Mouse (Mus musculus) liver, embryonic 12.5 days (tissue): ENCODE results near the gene Pak7. TPM values are rescaled to one million over a fixed set of nuclear protein-coding genes. Genes with fewer than 3 reads are reported as not detected.

Experiments
- ATAC-seq: fragments of 200-750 bp; cut with Nextera tagmentation; 2 replicates; pipeline ENCODE4 v1.8.0; 2017; ENCODE audit warnings: moderate number of reproducible peaks, mild to moderate bottlenecking, moderate library complexity
- H3K27ac ChIP-seq: fragments of 300-500 bp; sonication (generic); 2 replicates; pipeline ENCODE4 v1.5.1; 2016; ENCODE audit warnings: mild to moderate bottlenecking
- H3K27me3 ChIP-seq: fragments of 300-500 bp; sonication (generic); replicated peaks from 2 replicates; pipeline ENCODE4 v1.6.1; 2016; ENCODE audit warnings: mild to moderate bottlenecking, moderate library complexity
- H3K36me3 ChIP-seq: fragments of 300-500 bp; sonication (generic); 2 replicates; pipeline ENCODE4 v1.6.1; 2016; ENCODE audit warnings: mild to moderate bottlenecking, moderate library complexity
- H3K4me1 ChIP-seq: fragments of 300-500 bp; sonication (generic); 2 replicates; pipeline ENCODE4 v1.6.1; 2016
- H3K4me2 ChIP-seq: fragments of 300-500 bp; sonication (generic); 2 replicates; pipeline ENCODE4 v1.6.1; 2016; ENCODE audit warnings: mild to moderate bottlenecking, moderate library complexity
- H3K4me3 ChIP-seq: fragments of 300-500 bp; sonication (generic); 2 replicates; pipeline ENCODE4 v1.5.1; 2016; ENCODE audit warnings: mild to moderate bottlenecking, moderate library complexity
- H3K9ac ChIP-seq: fragments of 300-500 bp; sonication (generic); 2 replicates; pipeline ENCODE4 v1.6.1; 2016; ENCODE audit warnings: mild to moderate bottlenecking, moderate library complexity
- H3K9me3 ChIP-seq: fragments of 300-500 bp; sonication (generic); replicated peaks from 2 replicates; pipeline ENCODE4 v1.6.1; 2016; ENCODE audit warnings: mild to moderate bottlenecking, moderate library complexity
- WGBS: fragments of 180-500 bp; shearing (Covaris S2); methylation state at CpG from one replicate; pipeline ENCODE4 v1.1.7; 2016; ENCODE audit not compliant: insufficient replicate concordance; 5-methylcytosine and 5-hydroxymethylcytosine counted together
- polyA plus RNA-seq: library from polyadenylated mRNA; unstranded; fragments of >200 nt; fragmentation: Nextera tagmentation; extraction: Ambion mirVana; gene quantifications from 2 replicates; pipeline ENCODE4 v1.2.1, GENCODE M21; 2016

Pak7 gene
- polyA plus RNA-seq, 1 experiment from 2014 or later: 0.13 TPM

DNA sequence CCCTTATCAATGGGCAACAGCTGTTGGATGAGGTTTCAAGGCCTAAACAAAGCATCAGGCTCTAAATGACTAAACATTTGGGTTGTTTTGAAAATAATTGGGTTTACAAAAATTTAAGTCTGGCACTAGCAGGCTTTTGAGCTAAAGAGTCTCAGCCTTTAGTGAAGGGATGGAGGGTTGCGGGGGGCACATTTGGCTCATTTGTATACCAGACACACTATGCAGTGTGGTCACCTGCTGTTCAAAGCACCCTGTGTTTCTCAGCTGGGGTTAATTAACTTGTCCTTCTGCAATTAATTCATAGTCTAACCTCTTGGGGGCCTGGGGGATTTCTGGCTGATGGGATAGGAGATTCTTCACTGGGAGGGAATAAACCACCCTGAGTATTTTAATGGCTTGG lies 323.4 kb downstream of the Pak7 start:
- no peak overlapping the region for H3K4me2 ChIP-seq
- H3K9me3 ChIP-seq: no peaks in the 10 kb centered on the region
- H3K4me1 ChIP-seq: no peaks in the 10 kb centered on the region
- 85% methylated on average over 1 of the region's 1 CpGs for WGBS
- H3K27me3 ChIP-seq: peaks cover 17% of the 10 kb centered on the region
- no peak overlapping the region for H3K9ac ChIP-seq
- ATAC-seq: no peak
- no peaks in the 10 kb centered on the region for H3K36me3 ChIP-seq
- no peak overlapping the region for H3K27ac ChIP-seq
- H3K4me3 ChIP-seq: no peak overlapping the region

DNA sequence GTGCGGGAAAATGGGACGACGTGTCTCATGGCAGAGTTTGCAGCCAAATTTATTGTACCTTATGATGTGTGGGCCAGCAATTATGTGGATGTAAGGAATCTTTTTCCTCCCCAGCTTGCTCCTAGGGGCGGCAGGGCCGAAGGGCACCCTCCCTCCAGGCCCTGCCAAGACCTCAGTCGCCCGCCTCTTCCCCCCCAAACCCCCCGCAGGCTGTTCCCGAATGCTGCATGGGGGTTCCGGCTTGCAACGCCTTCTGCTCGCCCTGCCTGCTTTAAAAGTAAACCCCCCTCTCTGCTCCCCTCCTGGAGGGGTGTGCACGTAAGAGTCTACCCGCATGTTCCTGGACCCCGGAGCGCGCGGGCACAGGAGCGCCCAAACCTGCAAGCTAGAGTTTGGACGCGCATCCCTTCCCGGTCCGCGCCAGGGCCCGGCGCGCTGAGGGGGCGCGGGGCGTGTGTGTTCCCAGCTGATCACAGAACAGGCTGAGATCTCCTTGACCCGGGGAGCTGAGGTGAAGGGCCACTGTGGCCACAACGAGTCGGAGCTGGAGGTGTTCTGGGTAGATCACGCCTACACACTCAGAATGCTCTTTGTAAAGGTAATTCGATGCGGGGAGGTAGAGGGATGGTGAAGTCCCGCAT lies 328.6 kb downstream of the Pak7 start:
- no peaks in the 10 kb centered on the region for H3K9me3 ChIP-seq
- H3K36me3 ChIP-seq: no peaks in the 10 kb centered on the region
- no peak overlapping the region for H3K27ac ChIP-seq
- no peaks in the 10 kb centered on the region; the same call in 1 of the 2 replicates for H3K4me1 ChIP-seq
- H3K9ac ChIP-seq: no peak overlapping the region
- peaks cover 39% of the 10 kb centered on the region for H3K27me3 ChIP-seq
- WGBS: 7% methylated on average over 37 of the region's 37 CpGs
- no peak overlapping the region for H3K4me3 ChIP-seq
- peak overlapping the region; percentile 10; the same call in 1 of the 2 replicates for H3K4me2 ChIP-seq
- no peak for ATAC-seq

DNA sequence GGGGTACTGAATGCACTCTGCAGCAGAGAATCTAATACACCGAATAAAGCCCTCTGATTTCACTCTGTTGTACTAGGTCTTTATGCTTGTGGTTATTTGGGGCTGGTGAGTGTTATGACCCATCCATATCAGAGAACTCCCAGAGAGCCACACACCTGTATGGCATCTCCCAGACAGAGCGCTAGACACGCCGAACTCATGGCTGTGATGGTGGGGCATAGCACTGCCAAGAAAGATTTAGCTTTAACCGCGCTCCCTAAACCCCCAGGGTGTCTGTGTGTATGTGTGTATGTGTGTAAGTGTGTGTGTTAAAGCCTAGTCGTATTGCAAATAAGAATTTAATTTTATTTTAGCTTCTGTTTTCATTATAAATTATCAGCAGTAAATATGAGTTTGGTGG lies 329.4 kb downstream of the Pak7 start:
- 7% methylated on average over 7 of the region's 7 CpGs for WGBS
- no peak overlapping the region for H3K4me2 ChIP-seq
- no peaks in the 10 kb centered on the region for H3K9me3 ChIP-seq
- H3K4me1 ChIP-seq: no peaks in the 10 kb centered on the region; the same call in 1 of the 2 replicates
- ATAC-seq: no peak
- no peaks in the 10 kb centered on the region for H3K36me3 ChIP-seq
- no peak overlapping the region for H3K4me3 ChIP-seq
- H3K27me3 ChIP-seq: peaks cover 39% of the 10 kb centered on the region
- no peak overlapping the region for H3K27ac ChIP-seq
- H3K9ac ChIP-seq: no peak overlapping the region

DNA sequence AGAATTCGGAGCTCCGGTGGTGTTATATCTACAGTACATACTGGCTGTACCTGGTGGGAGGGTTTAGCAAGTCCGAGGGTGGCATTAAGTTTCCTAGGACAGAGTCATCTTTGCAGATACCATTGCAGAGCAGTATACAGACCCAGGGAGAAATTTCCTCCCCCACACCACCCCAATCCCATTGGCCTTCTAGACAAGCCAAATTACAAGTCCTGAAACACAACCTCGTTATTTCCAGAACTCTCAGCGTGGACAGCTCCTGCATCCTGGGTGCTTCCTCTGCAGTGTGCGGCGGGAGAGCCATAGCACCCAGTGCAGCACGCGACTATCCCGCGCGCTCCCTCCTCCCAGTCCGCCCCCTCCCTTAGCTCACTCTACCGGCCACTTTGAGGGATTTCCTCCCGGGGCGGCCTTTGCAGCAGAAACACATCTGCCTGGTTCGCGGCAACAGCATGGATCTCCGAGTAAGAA lies 329.9 kb downstream of the Pak7 start:
- H3K27ac ChIP-seq: no peak overlapping the region
- 0 out of 2 replicates have a peak overlapping the region, but pooled peaks have one; percentile 8 for H3K4me2 ChIP-seq
- no peak overlapping the region for H3K4me3 ChIP-seq
- no peaks in the 10 kb centered on the region for H3K9me3 ChIP-seq
- peaks cover 39% of the 10 kb centered on the region for H3K27me3 ChIP-seq
- H3K36me3 ChIP-seq: no peaks in the 10 kb centered on the region
- no peak for ATAC-seq
- H3K4me1 ChIP-seq: no peaks in the 10 kb centered on the region; the same call in 1 of the 2 replicates
- H3K9ac ChIP-seq: no peak overlapping the region
- WGBS: 7% methylated on average over 19 of the region's 19 CpGs

DNA sequence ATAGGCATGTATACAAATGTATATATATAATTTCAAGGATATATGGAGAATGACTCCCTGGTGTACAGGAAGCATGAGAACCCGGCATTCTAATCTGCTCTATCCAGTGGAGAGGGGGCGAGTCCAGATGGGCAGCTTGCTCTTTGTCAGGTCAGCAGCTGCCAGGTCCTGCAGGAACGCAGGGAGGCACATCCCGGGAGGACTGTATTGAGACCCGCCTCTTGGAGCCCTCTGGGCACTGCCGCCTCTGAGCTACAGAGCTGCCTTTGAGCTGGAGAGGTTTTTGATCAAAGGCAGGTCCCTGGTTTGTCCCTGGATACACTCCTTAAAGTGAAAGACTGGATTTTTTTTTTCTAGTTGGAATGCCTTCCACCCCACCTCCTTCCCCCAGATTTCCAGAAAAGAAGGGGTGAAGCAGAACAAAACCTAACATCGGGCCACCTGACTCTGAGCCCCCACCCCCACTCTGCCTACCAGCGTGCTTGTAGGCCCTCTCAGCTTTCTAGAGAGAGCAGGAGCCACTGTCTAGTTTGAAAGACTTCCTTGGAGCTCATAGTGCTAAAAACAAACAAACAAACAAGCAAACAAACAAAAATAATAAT lies 336.0 kb downstream of the Pak7 start, which contains the start of gene Lamp5:
TSS of gene Lamp5 (plus strand) at position 552 of the 602 bp plus-strand sequence.
- Histone ChIP-seq H3K4me2 (no peak within 1 kb of the TSS), H3K27me3 (peaks cover 26% of the 10 kb centered on the region), H3K36me3 (no peaks in the 10 kb centered on the region), H3K27ac (no peak within 1 kb of the TSS), H3K4me1 (no peaks in the 10 kb centered on the region), H3K9ac (no peak within 1 kb of the TSS), H3K4me3 (no peak within 1 kb of the TSS), H3K9me3 (no peaks in the 10 kb centered on the region)
- WGBS: 17% methylated on average over 8 of the region's 8 CpGs
- no peak for ATAC-seq

DNA sequence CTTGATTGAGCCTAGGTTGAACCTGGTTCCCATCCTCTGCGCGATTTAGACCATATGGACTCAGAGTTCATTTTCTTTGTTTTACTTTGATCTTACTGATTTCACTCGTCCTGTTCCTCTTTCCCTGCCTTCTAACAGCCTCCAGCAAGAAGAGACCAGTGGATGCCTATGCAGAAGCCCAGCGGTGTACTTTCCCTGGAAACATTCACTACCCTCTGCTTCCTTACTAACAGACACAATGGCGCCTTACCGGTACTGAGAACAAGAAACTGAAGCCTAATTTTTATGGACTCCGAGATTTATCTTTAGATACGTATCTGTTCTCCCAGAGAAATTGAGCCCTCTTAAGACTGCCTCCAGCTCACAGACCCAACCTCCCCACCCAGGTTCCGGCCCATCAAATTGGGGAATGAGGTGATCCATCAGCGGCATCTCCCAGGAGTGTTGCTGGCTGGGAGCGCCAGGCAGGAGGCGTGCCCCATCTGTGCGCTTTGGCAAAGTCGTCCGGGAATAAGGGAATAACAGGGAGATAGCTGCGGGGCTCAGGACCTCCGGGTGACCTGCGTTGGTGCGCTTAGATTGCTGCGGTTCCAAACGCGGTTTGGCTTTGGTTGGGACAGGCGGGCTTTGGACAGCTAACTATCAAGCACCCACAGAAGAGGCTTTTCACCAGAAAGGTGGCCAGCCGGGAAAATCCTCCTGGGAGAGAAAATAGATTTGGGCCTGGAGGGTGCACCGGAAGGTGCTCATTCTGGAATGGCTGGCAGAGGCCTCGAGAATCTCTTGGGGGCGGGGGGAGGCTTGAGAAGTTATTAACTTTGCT lies 336.8 kb downstream of the Pak7 start:
- ATAC-seq: no peak
- no peaks in the 10 kb centered on the region for H3K36me3 ChIP-seq
- H3K27ac ChIP-seq: no peak overlapping the region
- H3K9ac ChIP-seq: no peak overlapping the region
- WGBS: 23% methylated on average over 27 of the region's 27 CpGs
- no peaks in the 10 kb centered on the region for H3K4me1 ChIP-seq
- H3K4me3 ChIP-seq: no peak overlapping the region
- H3K9me3 ChIP-seq: no peaks in the 10 kb centered on the region
- peaks cover 26% of the 10 kb centered on the region for H3K27me3 ChIP-seq
- H3K4me2 ChIP-seq: no peak overlapping the region

DNA sequence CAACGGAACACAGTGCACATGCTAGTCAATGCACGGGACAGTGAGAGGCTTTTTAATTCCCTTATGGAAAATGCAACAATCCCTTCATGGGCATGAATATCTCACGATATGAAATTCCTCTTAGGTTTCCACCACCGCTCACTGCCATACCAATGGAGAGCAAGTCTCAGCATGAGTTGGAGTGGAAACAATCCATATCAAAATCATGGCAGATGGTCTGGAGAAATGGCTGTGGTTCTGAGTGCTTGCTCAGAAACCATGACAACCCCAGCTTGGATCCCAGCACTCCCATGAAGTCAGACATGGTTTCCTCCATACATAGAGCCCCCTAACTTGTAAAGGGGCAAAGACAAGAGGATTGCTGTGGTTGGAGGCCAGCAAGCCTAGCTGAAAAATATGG lies 339.3 kb downstream of the Pak7 start:
- Histone ChIP-seq H3K27me3 (peaks cover 26% of the 10 kb centered on the region), H3K27ac (no peak overlapping the region), H3K9me3 (no peaks in the 10 kb centered on the region), H3K9ac (no peak overlapping the region), H3K4me3 (no peak overlapping the region), H3K4me1 (no peaks in the 10 kb centered on the region), H3K36me3 (no peaks in the 10 kb centered on the region), H3K4me2 (no peak overlapping the region)
- no peak for ATAC-seq
- 72% methylated on average over 4 of the region's 4 CpGs for WGBS

Other genes with a start within 250 kb of the Pak7 start
- not detected in 2 replicates for gene Ankef1, start 113.9 kb upstream of the Pak7 start, polyA plus RNA-seq